Mouse (Mus musculus) megakaryocyte, embryonic 14.5 days (primary cell): ENCODE results near the gene Pigx. TPM values are rescaled to one million over a fixed set of nuclear protein-coding genes. Genes with fewer than 3 reads are reported as not detected.
"Not testable (repeated sequence)": the region's sequence is repeated elsewhere in the genome, so short reads cannot be mapped to it uniquely, and the experiment has no call there.

Experiments
- H3K27me3 ChIP-seq: replicated peaks from 2 replicates; pipeline ENCODE3; 2012; ENCODE audit warnings: inconsistent platforms
- H3K36me3 ChIP-seq: replicated peaks from 2 replicates; pipeline ENCODE3; 2012; ENCODE audit warnings: low read length, inconsistent platforms, mixed read lengths
- H3K4me1 ChIP-seq: 2 replicates; pipeline ENCODE4 v1.6.1; 2012; ENCODE audit warnings: inconsistent platforms
- H3K4me3 ChIP-seq: replicated peaks from 2 replicates; pipeline ENCODE3; 2012; ENCODE audit warnings: moderate library complexity, mild to moderate bottlenecking, inconsistent platforms
- H3K9me3 ChIP-seq: 2 replicates; pipeline ENCODE4 v1.6.1; 2012; ENCODE audit warnings: inconsistent platforms
- FLI1 ChIP-seq: IDR thresholded peaks from 2 replicates; pipeline ENCODE4 v1.6.1; 2012; ENCODE audit warnings: low read length, inconsistent platforms, mixed read lengths
- GATA1 ChIP-seq: IDR thresholded peaks from 3 replicates; pipeline ENCODE4 v1.6.1; 2012; ENCODE audit warnings: mixed read lengths, low read length, inconsistent platforms, borderline replicate concordance
- polyA plus RNA-seq: library from polyadenylated mRNA; stranded (reverse); fragments of >175 nt; gene quantifications from 2 replicates; pipeline ENCODE4 v1.2.3, GENCODE M21; 2012; ENCODE audit warnings: low replicate concordance; ENCODE audit not compliant: insufficient read depth

The Pigx gene
- polyA plus RNA-seq, 1 experiment: 30.0 TPM

GRCm38 (mm10) chr16:32110951-32111699 lies 11.6 kb upstream of the Pigx start:
- peaks cover 65% of the 10 kb centered on the region for H3K4me1 ChIP-seq
- no peaks in the 10 kb centered on the region for H3K27me3 ChIP-seq
- no peak overlapping the region for H3K4me3 ChIP-seq
- no peaks in the 10 kb centered on the region for H3K9me3 ChIP-seq
- peaks cover 11% of the 10 kb centered on the region for H3K36me3 ChIP-seq
- no peak for TF ChIP-seq FLI1
- TF ChIP-seq GATA1: no peak

GRCm38 (mm10) chr16:32108578-32108977 lies 9.0 kb upstream of the Pigx start:
- peak overlapping the region; percentile 65 for H3K4me3 ChIP-seq
- 0 out of 2 replicates have a peak, but pooled peaks cover 3% of the 10 kb centered on the region for H3K9me3 ChIP-seq
- H3K27me3 ChIP-seq: no peaks in the 10 kb centered on the region
- H3K36me3 ChIP-seq: peaks cover 26% of the 10 kb centered on the region
- peaks cover 39% of the 10 kb centered on the region for H3K4me1 ChIP-seq
- TF ChIP-seq FLI1: no peak
- no peak for TF ChIP-seq GATA1

- Histone ChIP-seq H3K4me1 (peaks cover 35% of the 10 kb centered on the region), H3K4me3 (peak overlapping the region; percentile 84), H3K36me3 (peaks cover 28% of the 10 kb centered on the region), H3K9me3 (0 out of 2 replicates have a peak, but pooled peaks cover 3% of the 10 kb centered on the region), H3K27me3 (no peaks in the 10 kb centered on the region)
- no peak for TF ChIP-seq FLI1
- no peak for TF ChIP-seq GATA1
Measured at GRCm38 (mm10) chr16:32108170-32108569, 8.6 kb upstream of the Pigx start.

GRCm38 (mm10) chr16:32107342-32108045 lies 8.0 kb upstream of the Pigx start:
- peaks cover 30% of the 10 kb centered on the region for H3K36me3 ChIP-seq
- peak overlapping the region; percentile 81 for H3K4me3 ChIP-seq
- no peaks in the 10 kb centered on the region for H3K27me3 ChIP-seq
- H3K4me1 ChIP-seq: peaks cover 31% of the 10 kb centered on the region
- H3K9me3 ChIP-seq: 0 out of 2 replicates have a peak, but pooled peaks cover 3% of the 10 kb centered on the region
- TF ChIP-seq FLI1: no peak
- no peak for TF ChIP-seq GATA1

- H3K27me3 ChIP-seq: no peaks in the 10 kb centered on the region
- no peak overlapping the region for H3K4me3 ChIP-seq
- peaks cover 34% of the 10 kb centered on the region for H3K4me1 ChIP-seq
- H3K36me3 ChIP-seq: peaks cover 37% of the 10 kb centered on the region
- H3K9me3 ChIP-seq: 0 out of 2 replicates have a peak, but pooled peaks cover 3% of the 10 kb centered on the region
- TF ChIP-seq GATA1: no peak
- no peak for TF ChIP-seq FLI1
Measured at GRCm38 (mm10) chr16:32105698-32106097, 6.2 kb upstream of the Pigx start.

GRCm38 (mm10) chr16:32102295-32102694 lies 2.8 kb upstream of the Pigx start:
- H3K4me1 ChIP-seq: peaks cover 34% of the 10 kb centered on the region
- 0 out of 2 replicates have a peak, but pooled peaks cover 3% of the 10 kb centered on the region for H3K9me3 ChIP-seq
- peaks cover 37% of the 10 kb centered on the region for H3K36me3 ChIP-seq
- TF ChIP-seq GATA1: no peak
- TF ChIP-seq FLI1: no peak
- no peaks in the 10 kb centered on the region for H3K27me3 ChIP-seq
- peak overlapping the region; percentile 2 for H3K4me3 ChIP-seq

- Histone ChIP-seq H3K36me3 (peaks cover 28% of the 10 kb centered on the region), H3K4me1 (peaks cover 26% of the 10 kb centered on the region), H3K4me3 (peak overlapping the region; percentile 96), H3K9me3 (no peaks in the 10 kb centered on the region), H3K27me3 (no peaks in the 10 kb centered on the region)
- TF ChIP-seq FLI1: no peak
- TF ChIP-seq GATA1: no peak
Measured at GRCm38 (mm10) chr16:32098897-32099637, 473 bp downstream of the Pigx start.

GRCm38 (mm10) chr16:32097757-32098156 lies 1.8 kb downstream of the Pigx start:
- not testable (repeated sequence) for H3K9me3 ChIP-seq, H3K27me3 ChIP-seq, H3K4me3 ChIP-seq
- Histone ChIP-seq H3K36me3 (peaks cover 24% of the 10 kb centered on the region), H3K4me1 (peaks cover 26% of the 10 kb centered on the region)

GRCm38 (mm10) chr16:32091466-32091865 lies 8.1 kb downstream of the Pigx start:
- H3K4me3 ChIP-seq: no peak overlapping the region
- peaks cover 11% of the 10 kb centered on the region for H3K4me1 ChIP-seq
- no peak for TF ChIP-seq FLI1
- no peak for TF ChIP-seq GATA1
- H3K36me3 ChIP-seq: peaks cover 67% of the 10 kb centered on the region
- no peaks in the 10 kb centered on the region for H3K9me3 ChIP-seq
- no peaks in the 10 kb centered on the region for H3K27me3 ChIP-seq
